Mouse (Mus musculus) lung, postnatal 0 days (tissue): ENCODE results near the gene Slc4a1.

ENCODE experiments used
- CTCF ChIP-seq: IDR thresholded peaks from 2 replicates; pipeline ENCODE4 v1.5.1; 2016; ENCODE audit warnings: antibody characterized with exemption, mild to moderate bottlenecking
- EP300 ChIP-seq: IDR thresholded peaks from 2 replicates; pipeline ENCODE4 v1.6.1; 2016; ENCODE audit warnings: antibody characterized with exemption, mild to moderate bottlenecking, control low read depth

GRCm38 (mm10) chr11:102372936-102373335, 6.9 kb upstream of the Slc4a1 start:
- TF ChIP-seq CTCF, result no peak
- TF ChIP-seq EP300, result no peak
